Mouse (Mus musculus) intestine, embryonic 16.5 days (tissue): Measurements from ENCODE around the gene Arhgap18. TPM values are rescaled to one million over a fixed set of nuclear protein-coding genes. Genes with fewer than 3 reads are reported as not detected.
A peak's percentile ranks its signal among the peaks of the same experiment; 100 is the strongest.

Experiments
- ATAC-seq: fragments of 200-750 bp; cut with Nextera tagmentation; 2 replicates; pipeline ENCODE4 v1.8.0; 2017; ENCODE audit warnings: moderate TSS enrichment, moderate library complexity
- H3K27ac ChIP-seq: fragments of 300-500 bp; sonication (generic); 2 replicates; pipeline ENCODE4 v1.5.1; 2014; ENCODE audit warnings: mild to moderate bottlenecking, low read length
- H3K27me3 ChIP-seq: fragments of 300-500 bp; sonication (generic); replicated peaks from 2 replicates; pipeline ENCODE4 v1.6.1; 2014; ENCODE audit warnings: low read length, control low read depth, mixed read lengths; ENCODE audit not compliant: control insufficient read depth, insufficient read depth
- H3K36me3 ChIP-seq: fragments of 300-500 bp; sonication (generic); 2 replicates; pipeline ENCODE4 v1.6.1; 2014; ENCODE audit warnings: low read length, control low read depth; ENCODE audit not compliant: control insufficient read depth, insufficient read depth
- H3K4me1 ChIP-seq: fragments of 300-500 bp; sonication (generic); 2 replicates; pipeline ENCODE4 v1.6.1; 2014; ENCODE audit warnings: low read length, control low read depth, mixed read lengths; ENCODE audit not compliant: control insufficient read depth, insufficient read depth
- H3K4me2 ChIP-seq: fragments of 300-500 bp; sonication (generic); 2 replicates; pipeline ENCODE4 v1.6.1; 2014; ENCODE audit warnings: low read depth, low read length, control low read depth
- H3K4me3 ChIP-seq: fragments of 300-500 bp; sonication (generic); 2 replicates; pipeline ENCODE4 v1.5.1; 2014; ENCODE audit warnings: mild to moderate bottlenecking, low read length
- H3K9ac ChIP-seq: fragments of 300-500 bp; sonication (generic); 2 replicates; pipeline ENCODE4 v1.6.1; 2014; ENCODE audit warnings: low read depth, low read length
- H3K9me3 ChIP-seq: fragments of 300-500 bp; sonication (generic); 2 replicates; pipeline ENCODE4 v1.6.1; 2016; ENCODE audit warnings: low read length, control low read depth; ENCODE audit not compliant: control insufficient read depth
- WGBS: fragments of 180-500 bp; shearing (Covaris S2); extraction: QIAGEN DNeasy Blood & Tissue Kit; methylation state at CpG from one replicate; pipeline ENCODE4 v1.1.7; 2014; 5-methylcytosine and 5-hydroxymethylcytosine counted together
- polyA plus RNA-seq: library from polyadenylated mRNA; unstranded; fragments of >200 nt; fragmentation: Nextera tagmentation; extraction: Ambion mirVana; gene quantifications from 2 replicates; pipeline ENCODE4 v1.2.1, GENCODE M21; 2015

Arhgap18 gene
- polyA plus RNA-seq: 48.8 and 48.9 TPM in 2 replicates

GRCm38 (mm10) chr10:26752929-26753567 lies at the start of gene Arhgap18:
TSS of gene Arhgap18 (plus strand) at chr10:26753421.
- H3K27ac ChIP-seq: no peak within 1 kb of the TSS
- H3K27me3 ChIP-seq: no peaks in the 10 kb centered on the region
- H3K4me2 ChIP-seq: no peak within 1 kb of the TSS
- H3K4me1 ChIP-seq: no peaks in the 10 kb centered on the region
- ATAC-seq: peak; percentile 40; the same call in 1 of the 2 replicates
- H3K4me3 ChIP-seq: no peak within 1 kb of the TSS
- WGBS: 80% methylated on average over 11 of the region's 11 CpGs
- no peaks in the 10 kb centered on the region for H3K9me3 ChIP-seq
- H3K36me3 ChIP-seq: no peaks in the 10 kb centered on the region
- no peak within 1 kb of the TSS for H3K9ac ChIP-seq

GRCm38 (mm10) chr10:26710458-26711011 lies 42.7 kb upstream of the Arhgap18 start:
- no peak overlapping the region for H3K9ac ChIP-seq
- WGBS: 91% methylated on average over 7 of the region's 7 CpGs
- H3K27ac ChIP-seq: no peak overlapping the region
- H3K4me3 ChIP-seq: no peak overlapping the region
- no peaks in the 10 kb centered on the region for H3K4me1 ChIP-seq
- H3K9me3 ChIP-seq: no peaks in the 10 kb centered on the region
- no peaks in the 10 kb centered on the region for H3K36me3 ChIP-seq
- no peaks in the 10 kb centered on the region for H3K27me3 ChIP-seq
- H3K4me2 ChIP-seq: no peak overlapping the region
- no peak for ATAC-seq

GRCm38 (mm10) chr10:26711068-26711467 lies 42.2 kb upstream of the Arhgap18 start:
- no peaks in the 10 kb centered on the region for H3K36me3 ChIP-seq
- ATAC-seq: no peak
- no peak overlapping the region for H3K9ac ChIP-seq
- WGBS: 1% methylated on average over 3 of the region's 3 CpGs
- H3K27me3 ChIP-seq: no peaks in the 10 kb centered on the region
- H3K4me1 ChIP-seq: no peaks in the 10 kb centered on the region
- no peaks in the 10 kb centered on the region for H3K9me3 ChIP-seq
- no peak overlapping the region for H3K4me3 ChIP-seq
- no peak overlapping the region for H3K4me2 ChIP-seq
- H3K27ac ChIP-seq: no peak overlapping the region

- ATAC-seq: no peak
- WGBS: 47% methylated on average over 3 of the region's 3 CpGs
- Histone ChIP-seq H3K27me3 (no peaks in the 10 kb centered on the region), H3K4me3 (no peak overlapping the region), H3K4me2 (no peak overlapping the region), H3K9ac (no peak overlapping the region), H3K4me1 (no peaks in the 10 kb centered on the region), H3K9me3 (no peaks in the 10 kb centered on the region), H3K27ac (no peak overlapping the region), H3K36me3 (no peaks in the 10 kb centered on the region)
Measured at GRCm38 (mm10) chr10:26713986-26714385, 39.2 kb upstream of the Arhgap18 start.

- peaks cover 4% of the 10 kb centered on the region; the same call in 1 of the 2 replicates for H3K9me3 ChIP-seq
- no peaks in the 10 kb centered on the region for H3K27me3 ChIP-seq
- H3K36me3 ChIP-seq: no peaks in the 10 kb centered on the region
- no peak overlapping the region for H3K4me2 ChIP-seq
- no peak overlapping the region for H3K27ac ChIP-seq
- no peak overlapping the region for H3K4me3 ChIP-seq
- no peak for ATAC-seq
- H3K4me1 ChIP-seq: no peaks in the 10 kb centered on the region
- no peak overlapping the region for H3K9ac ChIP-seq
- WGBS: 93% methylated on average over 2 of the region's 2 CpGs
Measured at GRCm38 (mm10) chr10:26724704-26725103, 28.5 kb upstream of the Arhgap18 start.

GRCm38 (mm10) chr10:26725255-26725654 lies 28.0 kb upstream of the Arhgap18 start:
- Histone ChIP-seq H3K9ac (no peak overlapping the region), H3K9me3 (peaks cover 4% of the 10 kb centered on the region; the same call in 1 of the 2 replicates), H3K36me3 (no peaks in the 10 kb centered on the region), H3K4me3 (no peak overlapping the region), H3K27me3 (no peaks in the 10 kb centered on the region), H3K4me2 (no peak overlapping the region), H3K4me1 (no peaks in the 10 kb centered on the region), H3K27ac (no peak overlapping the region)
- no peak for ATAC-seq
- 91% methylated on average over 3 of the region's 3 CpGs for WGBS

GRCm38 (mm10) chr10:26750827-26751226 lies 2.4 kb upstream of the Arhgap18 start:
- no peaks in the 10 kb centered on the region for H3K9me3 ChIP-seq
- WGBS: 73% methylated on average over 3 of the region's 3 CpGs
- no peaks in the 10 kb centered on the region for H3K4me1 ChIP-seq
- no peaks in the 10 kb centered on the region for H3K27me3 ChIP-seq
- no peak overlapping the region for H3K27ac ChIP-seq
- no peaks in the 10 kb centered on the region for H3K36me3 ChIP-seq
- H3K9ac ChIP-seq: no peak overlapping the region
- no peak for ATAC-seq
- no peak overlapping the region for H3K4me2 ChIP-seq
- no peak overlapping the region for H3K4me3 ChIP-seq

- Histone ChIP-seq H3K9me3 (no peaks in the 10 kb centered on the region), H3K4me1 (no peaks in the 10 kb centered on the region), H3K27ac (no peak overlapping the region), H3K27me3 (no peaks in the 10 kb centered on the region), H3K4me2 (no peak overlapping the region), H3K4me3 (no peak overlapping the region), H3K36me3 (no peaks in the 10 kb centered on the region), H3K9ac (no peak overlapping the region)
- ATAC-seq: peak; percentile 38; the same call in 1 of the 2 replicates
- WGBS: 65% methylated on average over 16 of the region's 16 CpGs
Measured at GRCm38 (mm10) chr10:26752064-26752928, 925 bp upstream of the Arhgap18 start.

GRCm38 (mm10) chr10:26754006-26754405 lies 785 bp downstream of the Arhgap18 start:
- no peak overlapping the region for H3K4me2 ChIP-seq
- no peak overlapping the region for H3K4me3 ChIP-seq
- H3K27me3 ChIP-seq: no peaks in the 10 kb centered on the region
- H3K9ac ChIP-seq: no peak overlapping the region
- no peaks in the 10 kb centered on the region for H3K9me3 ChIP-seq
- ATAC-seq: no peak
- H3K36me3 ChIP-seq: no peaks in the 10 kb centered on the region
- 80% methylated on average over 6 of the region's 6 CpGs for WGBS
- no peaks in the 10 kb centered on the region for H3K4me1 ChIP-seq
- H3K27ac ChIP-seq: no peak overlapping the region
